Comparison of ENCODE assay signal across 8 mouse cellular contexts in the genomic region with DNA sequence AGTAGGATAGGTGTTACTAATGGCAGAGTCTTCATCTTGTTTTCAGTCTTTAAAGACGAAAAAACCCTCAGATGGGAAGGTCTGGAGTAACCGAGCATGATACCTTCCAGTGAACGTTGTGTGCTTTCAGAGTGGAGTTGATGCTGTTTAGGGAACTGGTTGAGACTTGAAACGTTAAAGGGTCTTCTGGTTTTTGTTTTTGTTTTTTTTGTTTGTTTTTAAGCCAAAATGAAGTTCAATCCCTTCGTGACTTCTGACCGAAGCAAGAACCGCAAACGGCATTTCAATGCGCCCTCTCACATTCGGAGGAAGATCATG. TPM values are rescaled to one million over a fixed set of nuclear protein-coding genes. Genes with fewer than 3 reads are reported as not detected.
DNase-seq lines count a peak whose midpoint lies in the region; ATAC-seq and TF ChIP-seq lines count a peak whose summit lies in the region.

No protein-coding gene starts in this region.

- H3K27me3 ChIP-seq in heart, embryonic 14.5 days (ENCODE audit: control insufficient read depth, insufficient read depth, low read length), result no peaks in the 10 kb centered on the region
- no peaks in the 10 kb centered on the region; the same call in 1 of the 2 replicates for H3K27me3 ChIP-seq in forebrain, embryonic 15.5 days
- H3K27me3 ChIP-seq in liver, embryonic 16.5 days (ENCODE audit: control insufficient read depth, insufficient read depth, low read depth, low read length), result no peaks in the 10 kb centered on the region

- no peak for DNase-seq in heart, adult 11 months
- no peak for DNase-seq in ES-E14 (ENCODE audit: low read depth, low spot score)
- DNase-seq in right cerebral cortex, adult 18-20 months, result no peak
- DNase-seq in frontal cortex, postnatal 36 days (ENCODE audit: low spot score in 2 of 2), result no peak

- ATAC-seq in heart, embryonic 14.5 days (ENCODE audit: insufficient number of reproducible peaks, insufficient read depth, low FRiP score, low read depth), result no peak
- ATAC-seq in forebrain, embryonic 15.5 days (replicated peaks), result no peak
- ATAC-seq in liver, embryonic 16.5 days (ENCODE audit: low read depth), result no peak
- ATAC-seq in granulocyte monocyte progenitor cell, adult 5-6 weeks (replicated peaks; ENCODE audit: poor library complexity, severe bottlenecking), result no peak

- H3K9me3 ChIP-seq in heart, embryonic 14.5 days (ENCODE audit: control insufficient read depth, low read length), result 0 out of 2 replicates have a peak, but pooled peaks cover 1% of the 10 kb centered on the region
- no peaks in the 10 kb centered on the region for H3K9me3 ChIP-seq in ES-E14 (ENCODE audit: control insufficient read depth, insufficient read depth, low read depth, low read length)
- no peaks in the 10 kb centered on the region for H3K9me3 ChIP-seq in forebrain, embryonic 15.5 days
- H3K9me3 ChIP-seq in liver, embryonic 16.5 days (replicated peaks; ENCODE audit: control insufficient read depth, low read length), result no peaks in the 10 kb centered on the region

- H3K9ac ChIP-seq in heart, embryonic 14.5 days (ENCODE audit: low read length), result peak overlapping the region; percentile 92
- H3K9ac ChIP-seq in ES-E14 (ENCODE audit: insufficient read depth, low read depth, low read length, poor library complexity, severe bottlenecking), result peak overlapping the region; percentile 100
- peak overlapping the region; percentile 95 for H3K9ac ChIP-seq in forebrain, embryonic 15.5 days (replicated peaks)
- H3K9ac ChIP-seq in liver, embryonic 16.5 days (ENCODE audit: low read depth, low read length), result peak overlapping the region; percentile 84

- H3K4me3 ChIP-seq in heart, embryonic 14.5 days (ENCODE audit: control insufficient read depth in 1 of 2, insufficient read depth in 1 of 2, low read depth in 1 of 2, low read length in 2 of 2), result peak overlapping the region; percentile 80 to 95
- H3K4me3 ChIP-seq in ES-E14 (ENCODE audit: insufficient read depth in 1 of 2, low read depth in 1 of 2, low read length in 2 of 2, poor library complexity in 1 of 2, severe bottlenecking in 1 of 2), result peak overlapping the region; percentile 93 to 97
- peak overlapping the region; percentile 88 for H3K4me3 ChIP-seq in forebrain, embryonic 15.5 days
- H3K4me3 ChIP-seq in liver, embryonic 16.5 days (ENCODE audit: low read depth, low read length), result peak overlapping the region; percentile 82

- H3K27ac ChIP-seq in heart, embryonic 14.5 days (replicated peaks in 1 of 2; ENCODE audit: control insufficient read depth in 1 of 2, insufficient read depth in 1 of 2, low read depth in 2 of 2, low read length in 2 of 2), result peak overlapping the region; percentile 76 to 82
- H3K27ac ChIP-seq in ES-E14 (ENCODE audit: insufficient read depth, low read depth, low read length, poor library complexity, severe bottlenecking), result peak overlapping the region; percentile 88; the same call in 1 of the 2 replicates
- H3K27ac ChIP-seq in forebrain, embryonic 15.5 days (replicated peaks), result peak overlapping the region; percentile 91
- no peak overlapping the region; the same call in 1 of the 2 replicates for H3K27ac ChIP-seq in liver, embryonic 16.5 days (ENCODE audit: low read length)

- under 1% methylated on average over 10 of the region's 10 CpGs for WGBS in heart, embryonic 14.5 days
- under 1% methylated on average over 10 of the region's 10 CpGs for WGBS in forebrain, embryonic 15.5 days
- 0% methylated on average over 10 of the region's 10 CpGs for WGBS in liver, embryonic 16.5 days (ENCODE audit: insufficient replicate concordance)

- peaks cover 45% of the 10 kb centered on the region for H3K36me3 ChIP-seq in heart, embryonic 14.5 days (ENCODE audit: control insufficient read depth, insufficient read depth, low read length)
- peaks cover 35% of the 10 kb centered on the region for H3K36me3 ChIP-seq in ES-E14 (ENCODE audit: control insufficient read depth, insufficient read depth, low read length, poor library complexity, severe bottlenecking)
- H3K36me3 ChIP-seq in forebrain, embryonic 15.5 days, result peaks cover 45% of the 10 kb centered on the region
- peaks cover 35% of the 10 kb centered on the region for H3K36me3 ChIP-seq in liver, embryonic 16.5 days (ENCODE audit: control insufficient read depth, insufficient read depth)

- in situ Hi-C loops in ES-E14 (cut with MboI; ENCODE audit: low sequenced_read_pairs in 2 of 2, unreplicated experiment in 2 of 2), result no loop called here

- H3K4me1 ChIP-seq in heart, embryonic 14.5 days (ENCODE audit: control insufficient read depth in 2 of 2, insufficient read depth in 2 of 2, low read length in 2 of 2), result peaks cover 0 to 7% of the 10 kb centered on the region in 2 experiments; a peak in 1 of 4 replicates
- no peaks in the 10 kb centered on the region for H3K4me1 ChIP-seq in ES-E14 (ENCODE audit: control insufficient read depth in 2 of 2, insufficient read depth in 2 of 2, low read length in 2 of 2, poor library complexity in 1 of 2)
- H3K4me1 ChIP-seq in forebrain, embryonic 15.5 days, result peaks cover 11% of the 10 kb centered on the region
- H3K4me1 ChIP-seq in liver, embryonic 16.5 days (ENCODE audit: control insufficient read depth, low read depth, low read length), result peaks cover 40% of the 10 kb centered on the region

- peak overlapping the region; percentile 74 for H3K4me2 ChIP-seq in heart, embryonic 14.5 days (ENCODE audit: low read length)
- peak overlapping the region; percentile 57 for H3K4me2 ChIP-seq in forebrain, embryonic 15.5 days (replicated peaks)
- H3K4me2 ChIP-seq in liver, embryonic 16.5 days (ENCODE audit: low read depth, low read length), result peak overlapping the region; percentile 72

TF ChIP-seq in ES-E14, 5 proteins besides CTCF, POLR2A, EP300 and RAD21:
- TF ChIP-seq MAFK (IDR thresholded peaks at IDR 0.05; ENCODE audit: insufficient read depth, low read depth, low read length) (no peak), HCFC1 (IDR thresholded peaks at IDR 0.05; ENCODE audit: borderline replicate concordance, insufficient read depth, low read length) (no peak), ZC3H11A (IDR thresholded peaks at IDR 0.05; ENCODE audit: borderline replicate concordance, low read depth, low read length) (no peak)

RNA-seq across cellular contexts. Expression of gene Rpl26, which starts 0.6 kb away (rescaled TPM):
- polyA plus RNA-seq in heart, embryonic 14.5 days (2014; fragmentation: Nextera tagmentation; extraction: Ambion mirVana), result 669 and 732 TPM in 2 replicates
- 2,753 and 2,889 TPM in 2 replicates for total RNA-seq in ES-E14 (2012; rRNA removed)
- 638 and 670 TPM in 2 replicates for polyA plus RNA-seq in forebrain, embryonic 15.5 days (2015; fragmentation: Nextera tagmentation; extraction: Ambion mirVana)
- 457 and 528 TPM in 2 replicates for polyA plus RNA-seq in liver, embryonic 16.5 days (2015; fragmentation: Nextera tagmentation; extraction: Ambion mirVana)
- 5,141 and 5,287 TPM in 2 replicates for total RNA-seq in granulocyte monocyte progenitor cell, adult 5-6 weeks (2014; fragmentation: Nextera tagmentation)
- total RNA-seq in granulocyte monocyte progenitor cell, adult 5-6 weeks (2017), result 5,847 and 6,613 TPM in 2 replicates

RNA-seq across cellular contexts. Expression of gene Rnf222, which starts 13.7 kb away (rescaled TPM):
- 0.05 TPM in 1 of 2 replicates, not detected in the other for polyA plus RNA-seq in heart, embryonic 14.5 days (2014; fragmentation: Nextera tagmentation; extraction: Ambion mirVana)
- 0.09 TPM in 1 of 2 replicates, not detected in the other for total RNA-seq in ES-E14 (2012; rRNA removed)
- polyA plus RNA-seq in forebrain, embryonic 15.5 days (2015; fragmentation: Nextera tagmentation; extraction: Ambion mirVana), result 0.06 TPM in 1 of 2 replicates, not detected in the other
- polyA plus RNA-seq in liver, embryonic 16.5 days (2015; fragmentation: Nextera tagmentation; extraction: Ambion mirVana), result 0.04 and 0.14 TPM in 2 replicates
- total RNA-seq in granulocyte monocyte progenitor cell, adult 5-6 weeks (2014; fragmentation: Nextera tagmentation), result not detected in 2 replicates
- not detected in 2 replicates for total RNA-seq in granulocyte monocyte progenitor cell, adult 5-6 weeks (2017)

RNA-seq across cellular contexts. Expression of gene Odf4, which starts 24.9 kb away (rescaled TPM):
- polyA plus RNA-seq in heart, embryonic 14.5 days (2014; fragmentation: Nextera tagmentation; extraction: Ambion mirVana), result not detected in 2 replicates
- not detected in 2 replicates for total RNA-seq in ES-E14 (2012; rRNA removed)
- 0.31 and 0.32 TPM in 2 replicates for polyA plus RNA-seq in forebrain, embryonic 15.5 days (2015; fragmentation: Nextera tagmentation; extraction: Ambion mirVana)
- not detected in 2 replicates for polyA plus RNA-seq in liver, embryonic 16.5 days (2015; fragmentation: Nextera tagmentation; extraction: Ambion mirVana)
- total RNA-seq in granulocyte monocyte progenitor cell, adult 5-6 weeks (2014; fragmentation: Nextera tagmentation), result not detected in 2 replicates
- not detected in 2 replicates for total RNA-seq in granulocyte monocyte progenitor cell, adult 5-6 weeks (2017)

RNA-seq across cellular contexts. Expression of gene Ndel1, which starts 30.3 kb away (rescaled TPM):
- polyA plus RNA-seq in heart, embryonic 14.5 days (2014; fragmentation: Nextera tagmentation; extraction: Ambion mirVana), result 61.8 and 63.2 TPM in 2 replicates
- 24.9 and 40.1 TPM in 2 replicates for total RNA-seq in ES-E14 (2012; rRNA removed)
- 86.4 and 92.3 TPM in 2 replicates for polyA plus RNA-seq in forebrain, embryonic 15.5 days (2015; fragmentation: Nextera tagmentation; extraction: Ambion mirVana)
- 36.9 and 38.6 TPM in 2 replicates for polyA plus RNA-seq in liver, embryonic 16.5 days (2015; fragmentation: Nextera tagmentation; extraction: Ambion mirVana)
- total RNA-seq in granulocyte monocyte progenitor cell, adult 5-6 weeks (2014; fragmentation: Nextera tagmentation), result 18.9 and 24.5 TPM in 2 replicates
- 41.7 and 42.7 TPM in 2 replicates for total RNA-seq in granulocyte monocyte progenitor cell, adult 5-6 weeks (2017)

RNA-seq across cellular contexts. Expression of gene Arhgef15, which starts 55.3 kb away (rescaled TPM):
- polyA plus RNA-seq in heart, embryonic 14.5 days (2014; fragmentation: Nextera tagmentation; extraction: Ambion mirVana), result 10.7 and 10.8 TPM in 2 replicates
- 2.5 and 3.1 TPM in 2 replicates for total RNA-seq in ES-E14 (2012; rRNA removed)
- polyA plus RNA-seq in forebrain, embryonic 15.5 days (2015; fragmentation: Nextera tagmentation; extraction: Ambion mirVana), result 7.0 and 8.2 TPM in 2 replicates
- polyA plus RNA-seq in liver, embryonic 16.5 days (2015; fragmentation: Nextera tagmentation; extraction: Ambion mirVana), result 1.7 and 2.0 TPM in 2 replicates
- total RNA-seq in granulocyte monocyte progenitor cell, adult 5-6 weeks (2014; fragmentation: Nextera tagmentation), result 0.30 TPM in 1 of 2 replicates, not detected in the other
- total RNA-seq in granulocyte monocyte progenitor cell, adult 5-6 weeks (2017), result 0.04 and 0.05 TPM in 2 replicates
